23 mouse cellular contexts compared by ENCODE assay signal in genomic region chr1:175680995-175681394, GRCm38 (mm10). TPM values are rescaled to one million over a fixed set of nuclear protein-coding genes. Genes with fewer than 3 reads are reported as not detected.
DNase-seq lines count a peak whose midpoint lies in the region; TF ChIP-seq lines count a peak whose summit lies in the region.
"Had no signal": no experiment of that assay in that cellular context is flagged by ENCODE, and none has a peak within 500 bp of the region (broad histone marks: within the 10 kb centered on the region; RNA-seq: fewer than 3 reads in every experiment).

No protein-coding gene starts in this region.

- peaks cover 0 to 4% of the 10 kb centered on the region in 2 experiments; a peak in 2 of 4 replicates for H3K4me1 ChIP-seq in MEL (ENCODE audit: control insufficient read depth in 1 of 2, insufficient read depth in 2 of 2, low read length in 2 of 2)

- no peak for TF ChIP-seq EP300 in MEL (IDR thresholded peaks at IDR 0.05; ENCODE audit: low read depth in 1 of 2, low read length in 2 of 2)

- H3K9me3 ChIP-seq in MEL (replicated peaks; ENCODE audit: insufficient read depth, low read length): no peaks in the 10 kb centered on the region
- H3K9me3 ChIP-seq: G1E had no signal

- no peaks in the 10 kb centered on the region for H3K27me3 ChIP-seq in MEL (ENCODE audit: control insufficient read depth in 1 of 2, insufficient read depth in 2 of 2, low read length in 2 of 2)
- H3K27me3 ChIP-seq: CH12.LX, Patski had no signal

- H3K79me2 ChIP-seq in MEL (ENCODE audit: control insufficient read depth, insufficient read depth, low read length, poor library complexity): no peaks in the 10 kb centered on the region

- peak; percentile 18 for DNase-seq in heart, adult 11 months
- no peak for DNase-seq in heart, adult 18-20 months
- peak; percentile 57 for DNase-seq in MEL (ENCODE audit: low read depth, low spot score)
- no peak for DNase-seq in adrenal gland, postnatal 10 days
- DNase-seq: adrenal gland, adult 2 months; adrenal gland, adult 8-10 months; adrenal gland, postnatal 14 days; adrenal gland, postnatal 25 days; adrenal gland, postnatal 36 days; B cell, adult 2 months; cerebellum, adult 11 months; cerebellum, adult 11-12 months; cerebellum, adult 18-20 months; cerebellum, adult 2 months; cerebellum, adult 8-10 months had no signal

- TF ChIP-seq RAD21 in MEL (IDR thresholded peaks at IDR 0.05; ENCODE audit: low read depth, low read length): no peak

- no peak for TF ChIP-seq POLR2A in MEL (IDR thresholded peaks at IDR 0.05; ENCODE audit: control insufficient read depth in 1 of 2, insufficient read depth in 1 of 2, low read depth in 1 of 2, low read length in 2 of 2, poor library complexity in 1 of 2)

- no peak overlapping the region for H3K4me3 ChIP-seq in MEL (ENCODE audit: control insufficient read depth in 1 of 2, insufficient read depth in 1 of 2, low read depth in 2 of 2, low read length in 2 of 2)

- no peak overlapping the region for H3K27ac ChIP-seq in MEL (ENCODE audit: control insufficient read depth, low read depth, low read length)

- H3K36me3 ChIP-seq in MEL (ENCODE audit: control insufficient read depth in 1 of 2, insufficient read depth in 2 of 2, low read length in 2 of 2): peaks cover 0 to 7% of the 10 kb centered on the region in 2 experiments; a peak in 1 of 4 replicates

- no peak for TF ChIP-seq CTCF in MEL (IDR thresholded peaks at IDR 0.05 in 2 of 3, conservative IDR thresholded peaks at IDR 0.05 in 1 of 3; ENCODE audit: control insufficient read depth in 1 of 3, insufficient read depth in 1 of 3, low read depth in 2 of 3, low read length in 3 of 3, poor library complexity in 1 of 3, severe bottlenecking in 1 of 3)

- H3K9ac ChIP-seq in MEL (ENCODE audit: control insufficient read depth, low read depth, low read length, poor library complexity, severe bottlenecking): no peak overlapping the region

TF ChIP-seq in MEL, 35 proteins besides CTCF, POLR2A, EP300 and RAD21:
- TF ChIP-seq CHD1 (IDR thresholded peaks at IDR 0.05; ENCODE audit: low read depth, low read length) (0 out of 2 replicates have a peak, but pooled peaks have one; percentile 67), ZMIZ1 (IDR thresholded peaks at IDR 0.05; ENCODE audit: low read depth, low read length) (no peak), SIN3A (IDR thresholded peaks at IDR 0.05; ENCODE audit: low read length) (peak; percentile 56; the same call in 1 of the 2 replicates), HCFC1 (IDR thresholded peaks at IDR 0.05; ENCODE audit: low read depth, low read length) (no peak)

RNA-seq across cellular contexts. Expression of gene Opn3, which starts 11.6 kb away (rescaled TPM):
- total RNA-seq in heart, adult 18-20 months (2021): 1 to 10 TPM; 4.2 TPM
- 0.39 and 0.50 TPM in 2 replicates for total RNA-seq in MEL (2012; rRNA removed)
- polyA plus RNA-seq in MEL (2012; ENCODE audit: insufficient read depth in 1 of 2, insufficient read length in 2 of 2, low read depth in 1 of 2, low replicate concordance in 2 of 2, missing spikeins in 1 of 2): 1 to 10 TPM in 1 of 2 experiments, not detected in 1; 2.2 TPM
- total RNA-seq in adrenal gland, postnatal 10 days (2021): 1 to 10 TPM; 5.1 to 5.5 TPM
- polyA plus RNA-seq: activated CD4-positive, CD25-positive, alpha-beta regulatory T cell, adult 4 months; CD4-positive, CD25-positive, alpha-beta regulatory T cell, adult 4 months had no signal

RNA-seq across cellular contexts. Expression of gene Chml, which starts 11.7 kb away (rescaled TPM):
- 10 to 100 TPM in 1 of 2 experiments, 1 to 10 TPM in 1; 7.2 to 12.5 TPM for total RNA-seq in heart, adult 18-20 months (2021)
- 3.5 and 4.4 TPM in 2 replicates for total RNA-seq in MEL (2012; rRNA removed)
- 10 to 100 TPM in 1 of 2 experiments, not detected in 1; 16.0 TPM for polyA plus RNA-seq in MEL (2012; ENCODE audit: insufficient read depth in 1 of 2, insufficient read length in 2 of 2, low read depth in 1 of 2, low replicate concordance in 2 of 2, missing spikeins in 1 of 2)
- 1 to 10 TPM; 6.0 to 8.7 TPM for total RNA-seq in adrenal gland, postnatal 10 days (2021)

RNA-seq across cellular contexts. Expression of gene Wdr64, which starts 17.4 kb away (rescaled TPM):
- total RNA-seq in heart, adult 18-20 months (2021): not detected
- 0.10 TPM in 1 of 2 replicates, not detected in the other for total RNA-seq in MEL (2012; rRNA removed)
- under 1 TPM in 1 of 2 experiments, not detected in 1; 0.31 TPM for polyA plus RNA-seq in MEL (2012; ENCODE audit: insufficient read depth in 1 of 2, insufficient read length in 2 of 2, low read depth in 1 of 2, low replicate concordance in 2 of 2, missing spikeins in 1 of 2)
- not detected for total RNA-seq in adrenal gland, postnatal 10 days (2021)
- total RNA-seq: adrenal gland, adult 18-20 months; adrenal gland, adult 2 months; adrenal gland, adult 8-10 months; adrenal gland, postnatal 14 days; adrenal gland, postnatal 25 days; adrenal gland, postnatal 36 days; adrenal gland, postnatal 4 days; CH12.LX had no signal
- polyA plus RNA-seq: activated CD4-positive, CD25-positive, alpha-beta regulatory T cell, adult 4 months; adrenal gland, adult 2 months; C2C12; CD4-positive, CD25-positive, alpha-beta regulatory T cell, adult 4 months; cerebellum, adult 2 months; G1E; Patski had no signal

RNA-seq across cellular contexts. Expression of gene Fh1, which starts 55.6 kb away (rescaled TPM):
- 100 to 1,000 TPM; 574 to 599 TPM for total RNA-seq in heart, adult 18-20 months (2021)
- 159 and 199 TPM in 2 replicates for total RNA-seq in MEL (2012; rRNA removed)
- polyA plus RNA-seq in MEL (2012; ENCODE audit: insufficient read depth in 1 of 2, insufficient read length in 2 of 2, low read depth in 1 of 2, low replicate concordance in 2 of 2, missing spikeins in 1 of 2): 100 to 1,000 TPM in 1 of 2 experiments, not detected in 1; 186 TPM
- total RNA-seq in adrenal gland, postnatal 10 days (2021): 100 to 1,000 TPM; 421 to 465 TPM

Comparison
In these comparisons a context has a peak if more than half of its experiments do, and no peak if none do; other contexts are left out.
1. DNase-seq: peak in heart, adult 11 months (single experiment) and MEL (single experiment); none in heart, adult 18-20 months (0 of 2) and adrenal gland, postnatal 10 days (single experiment).